Mouse (Mus musculus): ENCODE data around the gene Fam90a1a. TPM values are rescaled to one million over a fixed set of nuclear protein-coding genes. Genes with fewer than 3 reads are reported as not detected.

Fam90a1a gene
- polyA plus RNA-seq, 1 experiment from 2014 or later, result not detected

GRCm38 (mm10) chr8:21955321-21955720, 3.2 kb upstream of the Fam90a1a start:
- no peaks in the 10 kb centered on the region for H3K9me3 ChIP-seq (ENCODE audit: control insufficient read depth, low read depth, low read length)
- H3K27me3 ChIP-seq (ENCODE audit: control insufficient read depth, insufficient read depth, low read length), result no peaks in the 10 kb centered on the region
- no peaks in the 10 kb centered on the region for H3K36me3 ChIP-seq (ENCODE audit: control insufficient read depth, insufficient read depth, low read length)
- ATAC-seq (ENCODE audit: insufficient number of reproducible peaks, insufficient read depth, low FRiP score, low read depth), result no peak
- H3K4me3 ChIP-seq (ENCODE audit: low read depth, low read length), result no peak overlapping the region
- no peaks in the 10 kb centered on the region for H3K4me1 ChIP-seq (ENCODE audit: control insufficient read depth, insufficient read depth, low read length)
- no peak overlapping the region for H3K4me2 ChIP-seq (replicated peaks; ENCODE audit: low read depth, low read length)
- H3K27ac ChIP-seq (ENCODE audit: low read length), result no peak overlapping the region
- no peak overlapping the region for H3K9ac ChIP-seq (replicated peaks; ENCODE audit: low read depth, low read length)
- 4% methylated on average over 9 of the region's 9 CpGs for WGBS

GRCm38 (mm10) chr8:21956336-21956735, 2.2 kb upstream of the Fam90a1a start:
- Histone ChIP-seq H3K27me3 (ENCODE audit: control insufficient read depth, insufficient read depth, low read length) (no peaks in the 10 kb centered on the region), H3K36me3 (ENCODE audit: control insufficient read depth, insufficient read depth, low read length) (no peaks in the 10 kb centered on the region), H3K9me3 (ENCODE audit: control insufficient read depth, low read depth, low read length) (no peaks in the 10 kb centered on the region), H3K4me3 (ENCODE audit: low read depth, low read length) (no peak overlapping the region), H3K4me1 (ENCODE audit: control insufficient read depth, insufficient read depth, low read length) (no peaks in the 10 kb centered on the region), H3K9ac (replicated peaks; ENCODE audit: low read depth, low read length) (no peak overlapping the region), H3K4me2 (replicated peaks; ENCODE audit: low read depth, low read length) (no peak overlapping the region), H3K27ac (ENCODE audit: low read length) (no peak overlapping the region)
- no peak for ATAC-seq (ENCODE audit: insufficient number of reproducible peaks, insufficient read depth, low FRiP score, low read depth)
- 74% methylated on average over 3 of the region's 3 CpGs for WGBS

- no peaks in the 10 kb centered on the region for H3K9me3 ChIP-seq (ENCODE audit: control insufficient read depth, low read depth, low read length)
- no peaks in the 10 kb centered on the region for H3K27me3 ChIP-seq (ENCODE audit: control insufficient read depth, insufficient read depth, low read length)
- H3K4me1 ChIP-seq (ENCODE audit: control insufficient read depth, insufficient read depth, low read length), result no peaks in the 10 kb centered on the region
- H3K27ac ChIP-seq (ENCODE audit: low read length), result no peak overlapping the region
- ATAC-seq (ENCODE audit: insufficient number of reproducible peaks, insufficient read depth, low FRiP score, low read depth), result no peak
- 92% methylated on average over 1 of the region's 1 CpGs for WGBS
- H3K9ac ChIP-seq (replicated peaks; ENCODE audit: low read depth, low read length), result no peak overlapping the region
- H3K4me2 ChIP-seq (replicated peaks; ENCODE audit: low read depth, low read length), result no peak overlapping the region
- H3K36me3 ChIP-seq (ENCODE audit: control insufficient read depth, insufficient read depth, low read length), result no peaks in the 10 kb centered on the region
- H3K4me3 ChIP-seq (ENCODE audit: low read depth, low read length), result no peak overlapping the region
Observed at GRCm38 (mm10) chr8:21966646-21967045, 8.1 kb downstream of the Fam90a1a start.

GRCm38 (mm10) chr8:21969475-21969874, 11.0 kb downstream of the Fam90a1a start, which contains the start of gene Ccdc70:
Gene Ccdc70 (plus strand): TSS chr8:21969775.
- Histone ChIP-seq H3K9ac (replicated peaks; ENCODE audit: low read depth, low read length) (no peak within 1 kb of the TSS), H3K4me2 (replicated peaks; ENCODE audit: low read depth, low read length) (no peak within 1 kb of the TSS), H3K9me3 (ENCODE audit: control insufficient read depth, low read depth, low read length) (no peaks in the 10 kb centered on the region), H3K4me3 (ENCODE audit: low read depth, low read length) (no peak within 1 kb of the TSS), H3K27ac (ENCODE audit: low read length) (no peak within 1 kb of the TSS), H3K27me3 (ENCODE audit: control insufficient read depth, insufficient read depth, low read length) (no peaks in the 10 kb centered on the region), H3K36me3 (ENCODE audit: control insufficient read depth, insufficient read depth, low read length) (no peaks in the 10 kb centered on the region), H3K4me1 (ENCODE audit: control insufficient read depth, insufficient read depth, low read length) (no peaks in the 10 kb centered on the region)
- ATAC-seq (ENCODE audit: insufficient number of reproducible peaks, insufficient read depth, low FRiP score, low read depth), result no peak
- 71% methylated on average over 3 of the region's 3 CpGs for WGBS

GRCm38 (mm10) chr8:21978193-21978592, 19.7 kb downstream of the Fam90a1a start:
- H3K36me3 ChIP-seq (ENCODE audit: control insufficient read depth, insufficient read depth, low read length), result no peaks in the 10 kb centered on the region
- ATAC-seq (ENCODE audit: insufficient number of reproducible peaks, insufficient read depth, low FRiP score, low read depth), result no peak
- 68% methylated on average over 4 of the region's 4 CpGs for WGBS
- no peaks in the 10 kb centered on the region for H3K9me3 ChIP-seq (ENCODE audit: control insufficient read depth, low read depth, low read length)
- H3K4me2 ChIP-seq (replicated peaks; ENCODE audit: low read depth, low read length), result no peak overlapping the region
- H3K9ac ChIP-seq (replicated peaks; ENCODE audit: low read depth, low read length), result no peak overlapping the region
- H3K27me3 ChIP-seq (ENCODE audit: control insufficient read depth, insufficient read depth, low read length), result no peaks in the 10 kb centered on the region
- H3K4me3 ChIP-seq (ENCODE audit: low read depth, low read length), result no peak overlapping the region
- no peaks in the 10 kb centered on the region for H3K4me1 ChIP-seq (ENCODE audit: control insufficient read depth, insufficient read depth, low read length)
- H3K27ac ChIP-seq (ENCODE audit: low read length), result no peak overlapping the region

- Histone ChIP-seq H3K27ac (ENCODE audit: low read length) (no peak overlapping the region), H3K4me3 (ENCODE audit: low read depth, low read length) (no peak overlapping the region), H3K36me3 (ENCODE audit: control insufficient read depth, insufficient read depth, low read length) (no peaks in the 10 kb centered on the region), H3K4me1 (ENCODE audit: control insufficient read depth, insufficient read depth, low read length) (no peaks in the 10 kb centered on the region), H3K9ac (replicated peaks; ENCODE audit: low read depth, low read length) (no peak overlapping the region), H3K9me3 (ENCODE audit: control insufficient read depth, low read depth, low read length) (no peaks in the 10 kb centered on the region), H3K27me3 (ENCODE audit: control insufficient read depth, insufficient read depth, low read length) (no peaks in the 10 kb centered on the region), H3K4me2 (replicated peaks; ENCODE audit: low read depth, low read length) (no peak overlapping the region)
- ATAC-seq (ENCODE audit: insufficient number of reproducible peaks, insufficient read depth, low FRiP score, low read depth), result no peak
- WGBS, result 64% methylated on average over 8 of the region's 8 CpGs
Observed at GRCm38 (mm10) chr8:21981664-21982337, 23.3 kb downstream of the Fam90a1a start.

- Histone ChIP-seq H3K27me3 (ENCODE audit: control insufficient read depth, insufficient read depth, low read length) (no peaks in the 10 kb centered on the region), H3K27ac (ENCODE audit: low read length) (no peak overlapping the region), H3K4me2 (replicated peaks; ENCODE audit: low read depth, low read length) (no peak overlapping the region), H3K9me3 (ENCODE audit: control insufficient read depth, low read depth, low read length) (no peaks in the 10 kb centered on the region), H3K9ac (replicated peaks; ENCODE audit: low read depth, low read length) (no peak overlapping the region), H3K4me3 (ENCODE audit: low read depth, low read length) (no peak overlapping the region), H3K4me1 (ENCODE audit: control insufficient read depth, insufficient read depth, low read length) (no peaks in the 10 kb centered on the region), H3K36me3 (ENCODE audit: control insufficient read depth, insufficient read depth, low read length) (no peaks in the 10 kb centered on the region)
- peak; percentile 80; the same call in 1 of the 2 replicates for ATAC-seq (ENCODE audit: insufficient number of reproducible peaks, insufficient read depth, low FRiP score, low read depth)
- WGBS, result 22% methylated on average over 6 of the region's 6 CpGs
Observed at GRCm38 (mm10) chr8:21992184-21992583, 33.7 kb downstream of the Fam90a1a start.

- 38% methylated on average over 3 of the region's 3 CpGs for WGBS
- ATAC-seq (ENCODE audit: insufficient number of reproducible peaks, insufficient read depth, low FRiP score, low read depth), result no peak
Observed at GRCm38 (mm10) chr8:21995181-21995580, 36.7 kb downstream of the Fam90a1a start.

More at GRCm38 (mm10) chr8:21995181-21995580, 36.7 kb downstream of the Fam90a1a start:
- H3K27ac ChIP-seq (ENCODE audit: low read length), result no peak overlapping the region
- no peaks in the 10 kb centered on the region for H3K36me3 ChIP-seq (ENCODE audit: control insufficient read depth, insufficient read depth, low read length)
- no peak overlapping the region for H3K4me2 ChIP-seq (replicated peaks; ENCODE audit: low read depth, low read length)
- H3K4me1 ChIP-seq (ENCODE audit: control insufficient read depth, insufficient read depth, low read length), result no peaks in the 10 kb centered on the region
- H3K9ac ChIP-seq (replicated peaks; ENCODE audit: low read depth, low read length), result no peak overlapping the region
- H3K4me3 ChIP-seq (ENCODE audit: low read depth, low read length), result no peak overlapping the region
- H3K27me3 ChIP-seq (ENCODE audit: control insufficient read depth, insufficient read depth, low read length), result no peaks in the 10 kb centered on the region
- H3K9me3 ChIP-seq (ENCODE audit: control insufficient read depth, low read depth, low read length), result no peaks in the 10 kb centered on the region

All from stomach, embryonic 14.5 days (tissue).